In genomic region chr4:141598199-141598893, GRCm38 (mm10) we compare ENCODE assay signal across 8 mouse cellular contexts. TPM values are rescaled to one million over a fixed set of nuclear protein-coding genes. Genes with fewer than 3 reads are reported as not detected.
A peak's percentile ranks its signal among the peaks of the same experiment; 100 is the strongest.
DNase-seq lines count a peak whose midpoint lies in the region; ATAC-seq and TF ChIP-seq lines count a peak whose summit lies in the region.

No protein-coding gene starts in this region.

- H3K36me3 ChIP-seq in forebrain, embryonic 10.5 days (replicated peaks) = peaks cover 14% of the 10 kb centered on the region
- H3K36me3 ChIP-seq in hindbrain, embryonic 14.5 days (replicated peaks; ENCODE audit: control insufficient read depth, insufficient read depth) = peaks cover 13% of the 10 kb centered on the region; the same call in 1 of the 2 replicates
- peaks cover 21% of the 10 kb centered on the region for H3K36me3 ChIP-seq in stomach, embryonic 14.5 days (ENCODE audit: control insufficient read depth, insufficient read depth, low read length)

- peak; percentile 99 for DNase-seq in ES-CJ7 (ENCODE audit: low read depth, low spot score)
- DNase-seq in forebrain, embryonic 10.5 days (ENCODE audit: extremely low spot score, low spot score) = peak; percentile 49
- DNase-seq in hindbrain, embryonic 14.5 days (ENCODE audit: low spot score) = no peak
- DNase-seq in lung, adult 2 months = no peak
- DNase-seq in layer of hippocampus, postnatal 14 days (ENCODE audit: low spot score in 2 of 2) = no peak
- DNase-seq in urinary bladder, postnatal 36 days (ENCODE audit: low spot score in 2 of 2) = no peak
- DNase-seq in gastrocnemius, postnatal 10 days = no peak

- H3K27me3 ChIP-seq in forebrain, embryonic 10.5 days (ENCODE audit: poor library complexity, severe bottlenecking) = peaks cover 56% of the 10 kb centered on the region
- no peaks in the 10 kb centered on the region for H3K27me3 ChIP-seq in hindbrain, embryonic 14.5 days (ENCODE audit: control insufficient read depth, insufficient read depth, low read length)
- H3K27me3 ChIP-seq in stomach, embryonic 14.5 days (ENCODE audit: control insufficient read depth, insufficient read depth, low read length) = no peaks in the 10 kb centered on the region

- H3K27ac ChIP-seq in forebrain, embryonic 10.5 days = peak overlapping the region; percentile 85
- peak overlapping the region; percentile 38; the same call in 1 of the 2 replicates for H3K27ac ChIP-seq in hindbrain, embryonic 14.5 days
- peak overlapping the region; percentile 90 for H3K27ac ChIP-seq in stomach, embryonic 14.5 days (ENCODE audit: low read length)

- peak overlapping the region; percentile 53 for H3K4me3 ChIP-seq in forebrain, embryonic 10.5 days
- H3K4me3 ChIP-seq in hindbrain, embryonic 14.5 days (replicated peaks; ENCODE audit: low read length) = peak overlapping the region; percentile 66
- peak overlapping the region; percentile 42 for H3K4me3 ChIP-seq in lung, adult 2 months (replicated peaks; ENCODE audit: extremely low read depth, low read depth, low read length)
- H3K4me3 ChIP-seq in stomach, embryonic 14.5 days (ENCODE audit: low read depth, low read length) = peak overlapping the region; percentile 79

- TF ChIP-seq CTCF in lung, adult 2 months (IDR thresholded peaks at IDR 0.05; ENCODE audit: insufficient read depth, low read length) = no peak

- H3K9ac ChIP-seq in hindbrain, embryonic 14.5 days = peak overlapping the region; percentile 81
- peak overlapping the region; percentile 82 for H3K9ac ChIP-seq in stomach, embryonic 14.5 days (replicated peaks; ENCODE audit: low read depth, low read length)

- TF ChIP-seq POLR2A in lung, adult 2 months (IDR thresholded peaks at IDR 0.05; ENCODE audit: borderline replicate concordance, extremely low read depth, low read depth, low read length) = 0 out of 2 replicates have a peak, but pooled peaks have one; percentile 2

- H3K9me3 ChIP-seq in forebrain, embryonic 10.5 days = no peaks in the 10 kb centered on the region
- H3K9me3 ChIP-seq in hindbrain, embryonic 14.5 days (ENCODE audit: control insufficient read depth, low read length) = no peaks in the 10 kb centered on the region
- H3K9me3 ChIP-seq in stomach, embryonic 14.5 days (ENCODE audit: control insufficient read depth, low read depth, low read length) = no peaks in the 10 kb centered on the region

- no peak for ATAC-seq in hindbrain, embryonic 14.5 days (ENCODE audit: low FRiP score)
- peak; percentile 65; the same call in 1 of the 2 replicates for ATAC-seq in stomach, embryonic 14.5 days (ENCODE audit: insufficient number of reproducible peaks, insufficient read depth, low FRiP score, low read depth)

- peak overlapping the region; percentile 88 for H3K4me2 ChIP-seq in hindbrain, embryonic 14.5 days (replicated peaks)
- H3K4me2 ChIP-seq in stomach, embryonic 14.5 days (replicated peaks; ENCODE audit: low read depth, low read length) = peak overlapping the region; percentile 84

- 2% methylated on average over 19 of the region's 19 CpGs for WGBS in forebrain, embryonic 10.5 days
- WGBS in hindbrain, embryonic 14.5 days = 3% methylated on average over 18 of the region's 19 CpGs
- 3% methylated on average over 19 of the region's 19 CpGs for WGBS in lung, adult 2 months
- 1% methylated on average over 18 of the region's 19 CpGs for WGBS in stomach, embryonic 14.5 days

- peaks cover 37% of the 10 kb centered on the region for H3K4me1 ChIP-seq in forebrain, embryonic 10.5 days
- H3K4me1 ChIP-seq in hindbrain, embryonic 14.5 days (replicated peaks; ENCODE audit: control insufficient read depth, insufficient read depth, low read length) = peaks cover 14% of the 10 kb centered on the region
- H3K4me1 ChIP-seq in lung, adult 2 months (ENCODE audit: control insufficient read depth, insufficient read depth, low read length) = peaks cover 10% of the 10 kb centered on the region
- H3K4me1 ChIP-seq in stomach, embryonic 14.5 days (ENCODE audit: control insufficient read depth, insufficient read depth, low read length) = peaks cover 14% of the 10 kb centered on the region; the same call in 1 of the 2 replicates

RNA-seq across cellular contexts. Expression of gene Fblim1, which starts 7.5 kb away (rescaled TPM):
- polyA plus RNA-seq in forebrain, embryonic 10.5 days (2016; fragmentation: Nextera tagmentation; extraction: Ambion mirVana) = 23.2 and 30.1 TPM in 2 replicates
- 41.3 and 43.6 TPM in 2 replicates for polyA plus RNA-seq in hindbrain, embryonic 14.5 days (2014; fragmentation: Nextera tagmentation; extraction: Ambion mirVana)
- polyA plus RNA-seq in lung, adult 2 months (2012; rRNA removed) = 36.2 and 45.7 TPM in 2 replicates
- polyA plus RNA-seq in stomach, embryonic 14.5 days (2014; fragmentation: Nextera tagmentation; extraction: Ambion mirVana) = 94.9 and 98.0 TPM in 2 replicates
- total RNA-seq in layer of hippocampus, postnatal 14 days (2021) = 1 to 10 TPM; 2.4 TPM
- 1 to 10 TPM; 3.8 to 6.6 TPM for total RNA-seq in gastrocnemius, postnatal 10 days (2021)

RNA-seq across cellular contexts. Expression of gene Tmem82, which starts 20.1 kb away (rescaled TPM):
- polyA plus RNA-seq in forebrain, embryonic 10.5 days (2016; fragmentation: Nextera tagmentation; extraction: Ambion mirVana) = 0.86 and 1.0 TPM in 2 replicates
- polyA plus RNA-seq in hindbrain, embryonic 14.5 days (2014; fragmentation: Nextera tagmentation; extraction: Ambion mirVana) = 0.17 TPM in 1 of 2 replicates, not detected in the other
- polyA plus RNA-seq in lung, adult 2 months (2012; rRNA removed) = 5.1 and 5.3 TPM in 2 replicates
- polyA plus RNA-seq in stomach, embryonic 14.5 days (2014; fragmentation: Nextera tagmentation; extraction: Ambion mirVana) = 0.29 and 0.32 TPM in 2 replicates
- 1 to 10 TPM in 1 of 2 experiments, under 1 TPM in 1; 0.35 to 1.6 TPM for total RNA-seq in layer of hippocampus, postnatal 14 days (2021)
- total RNA-seq in gastrocnemius, postnatal 10 days (2021) = 1 to 10 TPM; 1.7 to 2.2 TPM

RNA-seq across cellular contexts. Expression of gene Slc25a34, which starts 25.3 kb away (rescaled TPM):
- polyA plus RNA-seq in forebrain, embryonic 10.5 days (2016; fragmentation: Nextera tagmentation; extraction: Ambion mirVana) = not detected in 2 replicates
- polyA plus RNA-seq in hindbrain, embryonic 14.5 days (2014; fragmentation: Nextera tagmentation; extraction: Ambion mirVana) = not detected in 2 replicates
- 2.3 and 3.9 TPM in 2 replicates for polyA plus RNA-seq in lung, adult 2 months (2012; rRNA removed)
- polyA plus RNA-seq in stomach, embryonic 14.5 days (2014; fragmentation: Nextera tagmentation; extraction: Ambion mirVana) = not detected in 2 replicates
- total RNA-seq in layer of hippocampus, postnatal 14 days (2021) = 1 to 10 TPM; 2.2 to 3.6 TPM
- 10 to 100 TPM; 10.5 to 12.8 TPM for total RNA-seq in gastrocnemius, postnatal 10 days (2021)

RNA-seq across cellular contexts. Expression of gene Spen, which starts 59.9 kb away (rescaled TPM):
- 10.7 and 12.0 TPM in 2 replicates for polyA plus RNA-seq in forebrain, embryonic 10.5 days (2016; fragmentation: Nextera tagmentation; extraction: Ambion mirVana)
- polyA plus RNA-seq in hindbrain, embryonic 14.5 days (2014; fragmentation: Nextera tagmentation; extraction: Ambion mirVana) = 20.3 and 20.4 TPM in 2 replicates
- 27.1 and 30.4 TPM in 2 replicates for polyA plus RNA-seq in lung, adult 2 months (2012; rRNA removed)
- 16.2 and 16.9 TPM in 2 replicates for polyA plus RNA-seq in stomach, embryonic 14.5 days (2014; fragmentation: Nextera tagmentation; extraction: Ambion mirVana)
- 10 to 100 TPM; 59.3 to 60.0 TPM for total RNA-seq in layer of hippocampus, postnatal 14 days (2021)
- 10 to 100 TPM; 23.4 to 30.9 TPM for total RNA-seq in gastrocnemius, postnatal 10 days (2021)

Comparison
In these comparisons a context has a peak if more than half of its experiments do, and no peak if none do; other contexts are left out.
1. DNase-seq: peak in ES-CJ7 (single experiment) and forebrain, embryonic 10.5 days (single experiment); none in hindbrain, embryonic 14.5 days (single experiment), lung, adult 2 months (single experiment), layer of hippocampus, postnatal 14 days (0 of 2), urinary bladder, postnatal 36 days (0 of 2) and gastrocnemius, postnatal 10 days (single experiment).
2. H3K27ac ChIP-seq: peak in every context shown above with its lines; median percentile 90 in stomach, embryonic 14.5 days; 85 in forebrain, embryonic 10.5 days; 38 in hindbrain, embryonic 14.5 days.
3. Peak in every context shown above with its lines, with median percentiles within 50 percentile points of each other: H3K4me3 ChIP-seq.